Mouse (Mus musculus) heart, adult 10 weeks (tissue): ENCODE data around the gene Cabcoco1. TPM values are rescaled to one million over a fixed set of nuclear protein-coding genes. Genes with fewer than 3 reads are reported as not detected.

Source experiments
- polyA plus RNA-seq: library from polyadenylated mRNA; stranded (reverse); fragments of 350-450 nt; fragmentation: Illumina TruSeq; extraction: RNeasy Lipid Tissue Mini Kit (QIAGEN cat#74804); gene quantifications from one replicate; pipeline ENCODE4 v1.2.3, GENCODE M21; 2014; ENCODE audit warnings: low read depth, low replicate concordance

Gene Cabcoco1
- polyA plus RNA-seq, result 31.6 TPM

DNA sequence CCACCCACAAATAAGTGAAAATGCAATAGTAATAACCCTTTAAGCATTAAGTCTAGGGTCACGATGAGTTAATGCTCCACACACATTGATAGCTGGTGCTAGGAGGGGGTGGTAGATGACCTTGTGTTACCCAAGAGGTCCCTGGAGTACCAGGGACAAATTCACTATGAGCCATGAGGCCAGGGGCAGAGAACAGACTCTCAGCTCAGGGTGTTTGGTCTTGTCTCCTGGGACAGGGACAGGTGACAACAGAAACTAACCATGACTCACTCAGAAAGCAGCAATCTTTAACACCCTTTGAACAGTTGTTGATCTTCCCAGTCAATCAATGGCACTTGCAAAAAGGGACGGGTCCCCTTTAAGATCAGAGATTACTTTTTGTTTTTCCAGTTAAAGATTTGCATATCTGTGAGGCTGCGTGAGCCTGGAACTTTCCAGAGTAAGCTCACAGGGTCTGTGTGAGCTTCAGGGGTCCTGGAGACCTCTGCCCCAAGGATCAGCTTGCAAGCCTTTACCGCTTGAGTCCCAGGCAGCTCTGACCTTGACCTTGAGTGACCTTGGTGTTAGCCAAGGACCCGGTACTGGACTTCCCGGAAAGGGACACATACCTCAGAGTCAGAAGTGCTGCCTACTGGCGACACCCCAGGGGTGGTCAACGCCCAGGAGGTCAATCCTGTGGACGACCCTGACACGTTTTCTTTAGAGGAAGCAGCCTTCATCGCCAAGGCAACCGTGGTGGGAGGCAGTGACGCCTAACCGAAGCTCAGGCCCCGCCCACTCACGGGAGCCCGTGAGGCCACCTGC, at the start of gene Cabcoco1:
Gene Cabcoco1, minus strand, starts transcription at position 758 of the 804 bp plus-strand sequence.

Other genes starting within 250 kb of the Cabcoco1 start
- 0.24 TPM for gene Tmem26, start 181.8 kb upstream of the Cabcoco1 start, polyA plus RNA-seq